Mouse (Mus musculus) olfactory bulb, adult 2 months (tissue): ENCODE data around the gene Pdzd7. TPM values are rescaled to one million over a fixed set of nuclear protein-coding genes. Genes with fewer than 3 reads are reported as not detected.

ENCODE experiments used
- H3K27ac ChIP-seq: fragments of 200-500 bp; 2 replicates; pipeline ENCODE4 v1.5.1; 2012; ENCODE audit warnings: low read depth, low read length; ENCODE audit not compliant: insufficient read depth
- H3K4me1 ChIP-seq: fragments of 200-500 bp; 2 replicates; pipeline ENCODE4 v1.6.1; 2012; ENCODE audit warnings: low read length; ENCODE audit not compliant: control insufficient read depth, insufficient read depth
- H3K4me3 ChIP-seq: fragments of 200-500 bp; 2 replicates; pipeline ENCODE4 v1.5.1; 2012; ENCODE audit warnings: mild to moderate bottlenecking, low read depth, low read length, moderate library complexity; ENCODE audit not compliant: insufficient read depth
- CTCF ChIP-seq: fragments of 200-500 bp; IDR thresholded peaks from 2 replicates; pipeline ENCODE4 v1.5.1; 2012; ENCODE audit warnings: low read depth, mild to moderate bottlenecking, low read length, moderate library complexity; ENCODE audit not compliant: insufficient read depth
- POLR2A ChIP-seq: fragments of 200-500 bp; IDR thresholded peaks from 2 replicates; pipeline ENCODE4 v1.6.1; 2012; ENCODE audit warnings: mild to moderate bottlenecking, low read depth, low read length, moderate library complexity; ENCODE audit not compliant: insufficient read depth
- WGBS: fragments of 180-500 bp; shearing (Covaris S2); methylation state at CpG from one replicate; pipeline ENCODE4 v1.1.7; 2018; 5-methylcytosine and 5-hydroxymethylcytosine counted together
- polyA plus RNA-seq: library from polyadenylated mRNA; stranded (reverse); fragments of >200 nt; gene quantifications from 2 replicates; pipeline ENCODE4 v1.2.4, GENCODE M21; 2012; ENCODE audit warnings: low replicate concordance; ENCODE audit not compliant: missing spikeins, insufficient read depth, insufficient read length

Gene Pdzd7
- polyA plus RNA-seq, 1 experiment, result not detected

DNA sequence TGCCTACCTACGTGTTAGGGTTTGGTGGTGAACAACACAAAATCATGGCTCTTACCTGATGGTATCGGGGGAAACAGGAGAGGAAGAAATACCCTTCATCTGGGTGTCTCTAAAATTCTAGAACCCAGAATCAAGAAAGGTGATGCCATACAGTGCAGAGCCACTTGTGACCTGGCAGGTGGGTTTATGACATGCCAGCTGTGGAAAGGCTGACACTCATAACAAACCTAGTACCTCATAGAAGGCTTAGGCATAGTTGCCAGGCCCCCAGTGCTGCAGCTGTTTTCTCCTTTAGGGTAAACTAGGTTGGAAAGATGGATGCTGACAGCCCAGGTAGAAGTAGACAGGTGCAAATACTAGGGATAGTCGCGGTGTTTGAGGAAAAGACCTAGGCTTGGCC lies 61.1 kb downstream of the Pdzd7 start:
- H3K4me1 ChIP-seq, result 0 out of 2 replicates have a peak, but pooled peaks cover 2% of the 10 kb centered on the region
- no peak for TF ChIP-seq POLR2A
- no peak for TF ChIP-seq CTCF
- H3K4me3 ChIP-seq, result no peak overlapping the region
- H3K27ac ChIP-seq, result no peak overlapping the region
- WGBS, result 96% methylated on average over 4 of the region's 4 CpGs

DNA sequence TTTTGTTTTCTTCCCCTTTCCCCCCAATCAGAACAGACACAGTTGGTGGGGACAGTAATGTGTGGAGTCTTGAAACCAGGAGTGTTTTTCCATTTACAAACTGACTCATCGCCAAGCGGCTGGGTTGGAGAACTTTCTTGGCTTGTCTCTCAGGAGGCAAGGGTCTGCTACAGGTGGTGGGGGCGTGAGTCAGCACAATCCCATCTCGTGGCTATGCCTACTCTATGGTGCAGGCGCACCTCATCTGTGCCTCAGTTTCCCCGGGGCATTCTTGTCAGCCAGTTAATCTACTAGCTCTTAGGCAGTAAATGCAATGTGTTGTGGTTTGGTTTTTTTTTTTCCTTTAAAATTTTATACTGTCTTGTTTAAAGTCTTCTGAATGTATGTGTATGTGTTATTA lies 62.2 kb downstream of the Pdzd7 start:
- Histone ChIP-seq H3K4me1 (no peaks in the 10 kb centered on the region), H3K27ac (no peak overlapping the region), H3K4me3 (no peak overlapping the region)
- WGBS, result 76% methylated on average over 6 of the region's 6 CpGs
- TF ChIP-seq CTCF (no peak), POLR2A (no peak)

DNA sequence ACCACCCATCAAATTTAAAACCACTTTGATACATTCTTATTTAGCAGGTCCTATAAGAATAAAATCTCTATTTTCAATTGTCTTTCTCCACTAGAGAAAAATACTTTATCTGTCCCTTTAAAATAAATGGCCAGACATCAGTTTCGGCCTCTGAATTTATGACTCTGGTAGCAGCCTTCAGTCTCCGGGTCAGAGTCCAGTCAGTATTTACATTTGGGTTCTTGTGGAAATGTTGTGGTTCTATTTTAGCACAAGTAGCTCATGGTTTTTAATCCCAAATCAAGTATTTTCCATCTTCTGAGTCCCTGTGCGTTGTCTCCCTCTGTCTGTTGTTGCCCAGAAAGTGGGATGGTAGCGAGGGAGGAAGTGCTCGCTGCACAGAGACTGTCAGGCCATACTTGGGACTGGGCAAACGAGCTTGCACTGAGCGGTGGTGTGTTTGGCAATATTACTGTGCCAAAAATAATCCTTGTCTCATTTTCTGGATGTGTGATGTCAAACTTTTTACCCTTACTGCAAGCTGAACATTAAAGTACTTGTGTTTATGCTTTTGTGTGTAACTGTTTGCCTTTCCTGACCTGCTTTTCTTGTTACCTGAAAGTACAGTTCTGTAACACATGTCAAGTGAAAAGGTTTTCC lies 62.9 kb downstream of the Pdzd7 start:
- Histone ChIP-seq H3K4me3 (no peak overlapping the region), H3K4me1 (no peaks in the 10 kb centered on the region), H3K27ac (no peak overlapping the region)
- no peak for TF ChIP-seq CTCF
- no peak for TF ChIP-seq POLR2A
- 64% methylated on average over 7 of the region's 7 CpGs for WGBS

DNA sequence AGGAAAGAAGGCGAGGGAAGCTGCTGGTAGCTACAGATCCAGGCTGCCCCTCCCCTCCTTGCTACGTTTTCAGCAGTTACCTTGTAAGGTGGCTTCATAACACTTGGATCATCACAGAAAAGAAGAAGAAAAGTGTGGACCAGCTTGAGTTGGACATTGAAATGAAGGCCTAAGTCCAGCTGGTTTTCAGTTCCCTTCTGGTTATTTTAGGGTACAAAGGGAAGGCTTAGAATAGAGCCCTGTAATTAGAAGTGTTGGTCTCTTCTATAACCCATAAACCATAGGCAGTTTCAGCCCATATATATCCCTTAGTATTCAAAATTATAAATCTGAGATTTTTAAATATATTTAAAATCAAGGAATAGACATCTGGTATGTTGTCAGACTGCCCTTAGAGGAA lies 64.7 kb downstream of the Pdzd7 start:
- TF ChIP-seq POLR2A (no peak), CTCF (no peak)

DNA sequence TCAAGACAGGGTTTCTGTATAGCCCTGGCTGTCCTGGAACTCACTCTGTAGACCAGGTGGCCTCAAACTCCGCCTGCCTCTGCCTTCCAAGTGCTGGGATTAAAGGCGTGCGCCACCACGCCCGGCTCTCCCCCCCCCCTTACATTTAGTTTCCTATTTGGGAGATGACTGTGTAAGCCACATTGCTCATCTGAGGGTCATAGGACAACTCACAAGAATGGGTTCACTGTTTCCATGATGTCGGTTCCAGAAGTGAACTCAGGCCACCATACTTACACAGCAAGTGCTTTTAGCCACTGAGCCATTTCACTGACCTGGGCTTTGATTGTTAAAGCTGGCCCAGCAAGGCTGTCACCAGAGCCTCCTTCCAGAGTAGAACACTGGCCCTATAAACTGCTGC lies 68.4 kb downstream of the Pdzd7 start:
- Histone ChIP-seq H3K4me3 (no peak overlapping the region), H3K27ac (no peak overlapping the region), H3K4me1 (no peaks in the 10 kb centered on the region)
- TF ChIP-seq CTCF (no peak), POLR2A (no peak)
- 83% methylated on average over 6 of the region's 6 CpGs for WGBS

More for the DNA sequence above, 64.7 kb downstream of the Pdzd7 start:
- Histone ChIP-seq H3K4me1 (no peaks in the 10 kb centered on the region), H3K27ac (no peak overlapping the region), H3K4me3 (no peak overlapping the region)
- 79% methylated on average over 2 of the region's 2 CpGs for WGBS

Other genes with a start within 250 kb of the Pdzd7 start
- gene Slf2, start 114.6 kb downstream of the Pdzd7 start, polyA plus RNA-seq, result not detected in 2 replicates
- gene Sema4g, start 56.6 kb downstream of the Pdzd7 start, polyA plus RNA-seq, result 101 TPM in 1 of 2 replicates, not detected in the other
- gene Twnk, start 40.1 kb downstream of the Pdzd7 start, polyA plus RNA-seq, result not detected in 2 replicates
- gene Mrpl43, start 39.3 kb downstream of the Pdzd7 start, polyA plus RNA-seq, result not detected in 2 replicates
- gene Lzts2, start 31.3 kb downstream of the Pdzd7 start, polyA plus RNA-seq, result not detected in 2 replicates
- not detected in 2 replicates for gene Sfxn3, start 1.8 kb upstream of the Pdzd7 start, polyA plus RNA-seq
- not detected in 2 replicates for gene Kazald1, start 29.5 kb upstream of the Pdzd7 start, polyA plus RNA-seq
- not detected in 2 replicates for gene Tlx1, start 105.0 kb upstream of the Pdzd7 start, polyA plus RNA-seq
- gene Lbx1, start 190.1 kb upstream of the Pdzd7 start, polyA plus RNA-seq, result not detected in 2 replicates